Mouse (Mus musculus): ENCODE measurements around the gene A930004D18Rik.

DNA sequence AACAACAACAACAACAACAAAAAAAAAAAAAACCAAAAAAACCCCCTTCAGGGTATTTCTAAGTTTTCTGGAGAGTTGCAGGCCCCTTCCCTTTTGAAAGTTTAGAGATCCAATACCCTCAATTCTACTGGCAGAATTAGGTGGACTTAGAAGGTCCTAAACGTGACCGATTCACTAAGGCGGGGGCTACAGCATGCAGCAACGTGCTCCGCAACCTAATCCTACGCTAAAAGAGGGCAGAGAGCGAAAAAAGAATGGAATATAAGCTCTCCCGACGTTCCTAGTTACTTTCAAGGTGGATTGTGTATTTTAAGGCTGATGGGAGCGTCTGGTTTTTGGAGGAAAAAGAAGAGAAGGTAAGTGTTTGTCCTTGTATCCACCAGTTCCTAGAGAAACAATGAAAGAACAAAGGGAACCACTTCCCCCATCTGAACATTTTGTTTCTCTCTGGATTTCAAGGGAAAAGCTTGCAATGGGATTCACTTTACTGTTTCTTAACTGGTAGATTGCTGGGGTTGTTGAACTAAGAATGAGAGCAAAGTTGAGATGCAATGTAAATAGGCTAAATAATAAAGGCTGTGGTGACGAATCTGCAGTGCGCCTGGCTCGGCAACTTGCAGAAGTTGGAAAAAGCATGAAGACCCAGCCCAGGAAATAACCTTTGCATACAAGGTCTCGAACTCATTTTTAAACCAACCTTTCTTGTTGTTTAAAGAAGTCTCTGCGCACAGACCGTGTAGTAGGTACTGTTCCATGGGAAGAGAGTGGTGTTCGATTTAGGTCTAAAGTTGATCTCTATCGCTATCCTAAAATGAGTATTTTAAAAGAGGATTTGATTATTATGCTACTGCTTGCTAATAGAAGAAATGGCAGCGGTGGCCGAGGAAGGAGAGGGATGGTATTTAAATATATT, 17.7 kb upstream of the A930004D18Rik start, which contains the start of gene Mllt10:
- no peak for TF ChIP-seq TAL1 (IDR thresholded peaks at IDR 0.05; ENCODE audit: low read length)
- no peak for TF ChIP-seq GATA1 (IDR thresholded peaks at IDR 0.05; ENCODE audit: low read length)

All from erythroblast, embryonic 14.5 days (primary cell).